Mouse (Mus musculus): ENCODE results near the gene Adam15. TPM values are rescaled to one million over a fixed set of nuclear protein-coding genes. Genes with fewer than 3 reads are reported as not detected.

Adam15 gene
- total RNA-seq, 2 experiments from 2014 or later, result 96.1 to 120 TPM

DNA sequence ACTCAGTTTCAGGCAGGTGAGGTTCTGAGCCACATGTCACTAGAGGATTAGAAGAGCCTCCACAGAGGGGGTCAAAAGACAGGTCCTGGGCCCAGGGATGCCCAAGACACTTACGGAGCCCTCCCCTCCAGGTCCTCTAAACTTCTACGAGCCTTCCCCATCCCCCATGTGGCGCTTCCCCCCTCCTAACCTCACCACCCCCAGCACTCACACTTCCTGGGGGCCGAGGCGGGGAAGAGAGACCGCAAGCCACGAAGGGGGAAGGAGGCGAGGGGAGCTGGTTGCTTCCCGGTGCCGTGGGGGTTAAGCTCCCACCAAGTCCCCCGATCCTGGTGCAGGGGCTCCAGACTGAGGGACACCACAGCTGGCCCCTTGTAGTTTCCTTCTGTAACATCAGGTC lies 35.7 kb upstream of the Adam15 start:
- DNase-seq (ENCODE audit: low spot score in 2 of 2), result no peak
- intact Hi-C loops (cut with DNase I), result no loop called here

DNA sequence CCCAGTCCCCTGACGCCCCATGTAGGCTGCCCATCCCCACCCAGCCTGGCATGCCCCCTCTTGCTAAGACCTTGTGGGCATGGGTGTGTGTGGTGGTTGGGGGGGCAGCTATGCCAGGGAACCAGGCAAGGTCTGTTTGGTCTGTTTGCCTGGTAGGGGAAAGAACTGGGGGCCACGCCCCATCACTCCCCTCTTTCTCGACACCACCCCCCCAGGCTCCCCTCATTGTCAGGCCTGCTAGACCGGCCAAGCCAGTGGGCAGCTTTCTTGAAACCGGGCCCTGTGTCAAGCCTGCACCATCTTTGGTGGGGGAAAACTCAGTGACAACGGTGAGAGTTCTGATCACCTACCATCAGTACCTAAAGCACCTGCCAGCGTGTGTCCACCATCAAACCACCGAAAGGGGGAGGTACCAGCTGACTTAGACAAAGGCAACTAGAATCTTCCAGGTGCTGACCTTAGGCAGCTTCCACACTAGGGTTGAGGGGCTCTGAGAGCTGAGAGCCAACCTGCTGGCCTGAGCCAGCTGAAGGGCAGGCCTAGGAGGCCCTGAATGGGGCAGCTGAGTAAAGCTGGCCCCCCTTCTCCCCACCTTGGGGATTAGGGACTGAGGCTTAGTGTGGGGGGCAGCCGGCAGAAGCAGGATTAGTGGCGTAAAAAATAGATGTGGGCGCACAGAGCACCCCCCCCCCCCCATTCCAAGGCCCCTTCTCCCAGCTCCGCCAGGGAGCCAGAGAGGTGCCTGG lies 34.7 kb upstream of the Adam15 start:
- no peak for DNase-seq (ENCODE audit: low spot score in 2 of 2)
- intact Hi-C loops (cut with DNase I), result no loop called here

DNA sequence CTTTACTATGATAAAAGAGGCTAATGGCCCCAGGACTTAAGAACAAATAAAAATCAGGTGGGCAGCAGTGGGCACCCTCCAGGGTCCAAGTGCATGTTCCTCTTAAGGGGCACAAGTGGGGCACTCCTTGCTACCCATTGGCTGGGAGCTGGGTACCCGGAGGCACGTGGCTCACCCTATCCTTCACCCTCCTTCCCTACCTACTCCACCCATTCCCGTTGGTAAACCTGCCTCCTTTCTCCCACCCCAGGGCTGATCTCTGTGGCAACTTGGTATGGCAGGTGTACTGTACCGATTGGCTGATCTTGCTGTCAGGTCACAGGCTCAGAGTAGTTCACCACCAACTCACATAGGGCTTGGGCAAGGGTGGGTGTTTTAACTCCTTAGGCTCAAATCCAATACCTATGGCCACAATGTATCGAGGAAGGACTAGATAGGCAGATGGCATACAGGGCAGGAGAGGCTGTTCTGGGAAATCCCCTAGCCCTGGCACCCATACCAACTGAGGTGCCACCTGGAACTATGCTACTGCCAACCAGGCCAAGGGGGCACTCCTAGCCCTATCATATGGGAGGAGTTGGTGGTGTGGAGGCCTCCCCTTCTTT lies 34.0 kb upstream of the Adam15 start:
- intact Hi-C loops (cut with DNase I), result no loop called here
- no peak for DNase-seq (ENCODE audit: low spot score in 2 of 2)

DNA sequence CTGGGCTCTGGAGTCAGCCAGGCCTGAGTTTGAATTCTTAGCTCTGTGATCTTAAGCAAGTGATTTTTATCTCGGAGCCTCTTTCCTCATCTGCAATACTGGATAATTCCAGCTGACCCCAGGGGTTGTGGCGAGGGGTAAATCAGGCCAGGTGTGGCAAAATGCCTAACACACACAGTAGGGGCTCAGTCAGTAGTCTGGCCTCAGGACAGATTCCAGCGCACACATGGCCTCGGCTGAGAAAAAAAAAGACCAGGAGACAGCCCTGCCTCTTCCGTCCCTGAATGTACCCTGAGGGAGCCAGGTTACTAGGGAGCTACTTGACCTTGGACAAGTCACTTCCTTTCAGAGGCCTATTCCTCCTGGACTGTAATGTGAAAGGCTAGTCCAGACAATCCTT lies 33.2 kb upstream of the Adam15 start:
- DNase-seq (ENCODE audit: low spot score in 2 of 2), result no peak
- intact Hi-C loops (cut with DNase I), result no loop called here

DNA sequence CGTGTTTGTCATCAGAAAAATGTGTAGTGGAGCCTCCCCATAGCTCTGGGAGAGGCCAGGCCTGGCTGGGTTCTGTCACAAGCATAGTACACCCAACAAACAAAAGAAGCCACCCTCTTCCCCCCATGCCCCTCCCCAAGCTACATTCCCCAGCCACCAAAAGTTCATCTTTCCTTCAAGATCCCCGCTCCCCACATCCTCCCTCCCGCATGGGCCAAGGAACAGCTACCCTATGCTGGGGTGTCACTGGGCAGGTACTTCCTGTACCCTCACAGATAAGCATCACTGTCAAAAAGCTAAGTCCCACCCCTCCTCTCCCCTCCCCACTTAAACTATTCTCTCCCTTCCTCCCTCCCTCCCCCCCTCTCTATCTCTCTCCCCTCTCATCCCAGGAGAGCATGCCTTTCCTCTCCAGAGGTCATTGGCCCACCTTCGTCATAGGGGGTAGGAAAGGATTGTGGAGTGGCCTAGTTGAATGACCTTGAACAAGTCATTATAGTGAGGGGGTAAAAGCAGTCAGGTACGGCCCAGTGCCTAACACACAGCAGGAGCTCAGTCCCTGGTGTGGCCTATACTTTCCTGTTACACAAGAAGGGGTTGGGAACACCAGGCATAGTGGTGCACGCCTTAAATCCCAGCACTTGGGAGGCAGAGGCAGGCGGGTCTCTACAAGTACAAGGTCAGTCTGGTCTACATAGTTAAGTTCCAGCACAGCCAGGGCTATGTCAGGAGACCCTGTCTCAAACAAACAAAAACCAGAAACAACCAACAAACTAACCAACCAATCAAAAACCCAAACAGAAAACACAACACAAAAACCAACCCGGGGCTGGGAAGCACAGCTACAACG lies 32.5 kb upstream of the Adam15 start:
- intact Hi-C loops (cut with DNase I), result no loop called here
- DNase-seq (ENCODE audit: low spot score in 2 of 2), result no peak

DNA sequence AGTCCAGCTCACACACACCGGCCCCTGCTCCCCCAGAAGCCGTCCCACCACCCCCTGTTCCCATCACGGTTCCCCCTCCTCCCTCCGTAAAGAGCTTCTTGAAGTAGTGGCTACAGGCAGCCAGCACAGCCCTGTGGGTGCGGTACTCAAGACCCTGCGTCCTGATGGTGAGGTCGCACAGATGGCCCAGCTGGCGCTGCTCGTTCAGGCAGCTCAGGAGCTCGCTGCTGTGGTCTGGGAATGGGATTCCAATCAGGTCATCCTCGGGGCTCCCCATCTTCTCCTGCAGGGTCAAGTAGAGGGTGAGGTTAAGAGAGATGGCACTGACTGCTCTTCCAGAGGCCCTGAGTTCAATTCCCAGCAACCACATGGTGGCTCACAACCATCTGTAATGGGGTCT lies 31.4 kb upstream of the Adam15 start:
- DNase-seq (ENCODE audit: low spot score in 2 of 2), result no peak
- intact Hi-C loops (cut with DNase I), result no loop called here

DNA sequence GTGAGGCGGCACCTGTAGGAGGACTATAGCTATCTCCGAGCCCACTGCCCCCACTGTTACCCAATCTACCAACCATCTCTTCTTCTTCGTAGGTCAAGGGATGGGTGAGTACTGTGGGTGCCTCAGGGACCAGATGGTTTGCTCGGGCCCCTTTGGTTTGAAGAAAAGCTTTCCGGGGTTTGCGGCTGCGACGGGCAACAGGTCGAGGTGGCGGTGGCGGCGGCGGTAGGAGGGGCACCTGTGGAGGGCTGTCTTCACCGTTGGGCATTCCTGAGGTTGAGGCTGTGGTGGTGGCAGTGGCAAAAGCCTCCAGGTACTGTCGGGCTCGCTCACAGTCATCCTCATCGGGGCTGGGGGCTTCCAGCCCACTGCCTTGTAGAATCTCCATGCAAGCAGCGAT lies 30.9 kb upstream of the Adam15 start:
- no peak for DNase-seq (ENCODE audit: low spot score in 2 of 2)
- intact Hi-C loops (cut with DNase I), result no loop called here

DNA sequence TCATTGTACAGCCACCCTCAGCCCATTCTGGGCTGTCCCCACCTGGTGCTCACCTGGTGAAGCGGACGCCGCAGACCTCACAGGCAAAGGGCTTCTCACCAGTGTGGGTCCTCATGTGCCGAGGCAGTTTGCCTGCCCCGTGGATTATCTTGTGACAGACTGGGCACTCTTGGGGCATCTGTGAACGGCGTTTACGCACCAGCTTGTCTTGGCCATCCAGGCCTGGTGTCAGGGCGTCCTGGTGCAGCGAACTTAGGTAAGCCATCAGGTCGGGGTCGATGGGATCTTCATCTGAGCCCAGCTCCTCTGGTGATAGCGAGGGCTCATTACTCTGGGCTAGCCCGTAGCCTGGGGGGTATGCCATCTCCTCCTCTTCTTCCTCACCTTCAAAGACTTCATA lies 30.5 kb upstream of the Adam15 start:
- DNase-seq (ENCODE audit: low spot score in 2 of 2), result no peak
- intact Hi-C loops (cut with DNase I), result no loop called here

DNA sequence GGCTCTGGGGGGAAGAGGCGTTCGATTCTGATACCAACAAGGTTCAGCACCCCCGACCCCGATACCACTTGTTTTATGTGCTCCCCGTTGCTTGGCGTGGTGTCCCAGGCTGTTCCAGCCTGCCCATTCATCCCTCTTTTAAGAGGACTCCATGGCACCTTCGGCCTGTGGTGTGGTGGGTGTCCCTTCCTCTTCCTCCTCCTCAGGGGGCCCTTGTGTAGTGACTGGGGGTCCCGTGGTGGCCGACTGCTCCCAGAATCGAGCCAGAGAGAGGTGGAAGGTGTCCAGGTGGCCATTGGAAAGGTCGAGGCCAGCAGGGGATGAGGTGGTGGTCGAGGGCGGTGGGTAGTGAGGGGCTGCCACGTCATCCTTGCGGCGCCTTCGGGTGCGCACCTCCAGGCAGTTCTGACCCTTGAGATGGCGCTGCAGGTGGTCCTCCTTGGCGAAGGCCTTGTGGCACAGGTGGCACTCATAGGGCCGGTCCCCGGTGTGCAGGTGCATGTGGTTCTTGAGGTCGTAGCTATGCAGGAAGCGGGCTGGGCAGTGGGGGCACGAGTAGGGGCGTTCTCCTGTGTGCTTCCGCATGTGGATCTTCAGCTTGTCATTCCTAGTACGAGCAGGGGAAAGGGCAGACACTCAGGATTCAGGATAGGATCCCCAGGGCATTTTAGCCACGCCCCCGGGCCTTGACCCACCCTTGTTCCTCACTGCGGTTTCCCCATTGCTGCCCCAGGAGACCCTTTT lies 29.8 kb upstream of the Adam15 start:
- no peak for DNase-seq (ENCODE audit: low spot score in 2 of 2)
- intact Hi-C loops (cut with DNase I), result loop anchor here (10.0 kb wide), 1 partner anchor 105 kb away; no protein-coding TSS in a partner anchor

DNA sequence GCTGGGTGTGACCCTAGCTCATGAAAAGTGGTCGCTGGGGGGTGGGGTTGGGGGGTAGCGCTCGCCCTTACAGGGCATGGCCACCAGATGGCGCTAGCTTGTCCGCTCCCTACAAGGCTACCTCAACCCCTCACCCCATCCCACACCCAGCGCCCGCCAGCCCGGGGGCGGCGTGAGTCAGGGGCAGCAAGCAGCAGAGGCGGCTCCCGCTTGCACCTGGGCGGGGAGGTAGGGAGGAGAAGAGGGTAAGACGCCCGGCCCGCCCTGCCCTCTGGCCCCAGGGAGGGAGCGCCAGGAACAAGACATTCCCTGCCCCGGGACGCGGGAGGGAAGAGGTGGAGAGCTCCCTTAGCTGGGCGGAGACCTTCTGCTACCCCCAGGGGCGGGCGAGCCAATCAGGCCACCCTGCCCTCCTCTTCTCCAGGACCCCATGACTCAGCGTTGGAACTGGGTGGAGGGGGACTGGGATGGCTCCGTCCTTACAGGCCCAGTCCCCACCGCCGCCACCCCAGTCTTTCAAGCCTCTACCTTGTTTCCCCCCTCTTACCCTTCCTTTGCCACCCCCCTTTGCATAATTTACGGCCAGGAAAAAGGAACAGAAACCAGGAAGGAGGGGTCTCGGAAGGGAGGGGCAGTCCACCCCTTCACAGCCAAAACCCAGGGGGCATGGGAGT lies 28.7 kb upstream of the Adam15 start:
- intact Hi-C loops (cut with DNase I), result loop anchor here (10.0 kb wide), 1 partner anchor 106 kb away; no protein-coding TSS in a partner anchor
- DNase-seq (ENCODE audit: low spot score in 2 of 2), result peak; percentile 76 to 79

DNA sequence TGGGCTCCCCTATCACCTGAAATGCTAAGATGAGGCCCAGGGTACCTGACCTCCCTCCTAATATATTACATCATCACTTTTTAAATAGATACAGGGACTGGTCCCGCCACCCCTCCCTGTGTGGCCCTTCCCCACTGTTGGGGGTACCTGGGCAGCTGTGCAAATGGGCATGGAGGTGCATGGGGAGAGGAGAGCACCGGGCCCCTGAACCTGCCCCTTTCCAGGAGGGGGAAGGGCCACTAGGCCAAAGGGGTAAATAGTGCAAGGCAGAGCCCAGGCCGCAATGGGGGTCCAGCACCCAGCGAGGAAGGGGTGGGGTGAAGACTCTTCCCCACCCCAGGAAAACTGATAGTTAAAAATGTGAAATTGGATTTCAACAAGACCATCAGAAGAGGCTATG lies 28.0 kb upstream of the Adam15 start:
- intact Hi-C loops (cut with DNase I), result loop anchor here (10.0 kb wide), 1 partner anchor 107 kb away; no protein-coding TSS in a partner anchor
- DNase-seq (ENCODE audit: low spot score in 2 of 2), result no peak

DNA sequence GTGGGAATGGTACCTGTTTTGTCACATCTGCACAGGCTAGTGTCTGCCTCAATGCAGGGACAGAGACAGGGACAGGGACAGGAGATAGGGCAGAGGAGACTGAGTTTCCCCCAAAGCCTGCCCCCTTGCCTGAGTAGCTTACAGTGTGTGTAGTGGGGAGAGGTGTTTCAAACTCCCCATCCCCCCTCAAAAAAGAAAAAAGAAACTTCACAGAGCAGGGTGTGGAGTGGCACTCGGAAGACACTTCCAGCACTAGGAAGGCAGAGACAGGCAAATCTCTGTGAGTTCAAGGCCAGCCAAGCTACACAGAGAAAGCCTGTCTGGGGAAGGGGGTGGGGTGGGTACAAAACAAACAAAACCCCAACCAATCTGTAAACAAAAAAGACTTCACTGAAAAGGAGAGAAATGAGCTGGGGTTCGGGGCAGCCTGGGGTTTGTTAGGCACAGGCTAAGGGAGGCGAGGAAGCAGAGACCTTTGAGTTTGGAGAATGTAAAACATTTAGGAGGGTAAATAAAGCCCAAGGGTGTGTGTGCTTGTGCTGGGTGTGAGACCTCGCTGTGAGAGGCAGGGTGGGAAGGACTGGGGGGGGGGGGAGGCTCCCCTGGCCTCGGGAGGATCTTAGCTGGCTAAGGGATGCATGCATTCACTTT lies 23.9 kb upstream of the Adam15 start:
- intact Hi-C loops (cut with DNase I), result loop anchor here (10.0 kb wide), 1 partner anchor 111 kb away; no protein-coding TSS in a partner anchor
- DNase-seq (ENCODE audit: low spot score in 2 of 2), result no peak

DNA sequence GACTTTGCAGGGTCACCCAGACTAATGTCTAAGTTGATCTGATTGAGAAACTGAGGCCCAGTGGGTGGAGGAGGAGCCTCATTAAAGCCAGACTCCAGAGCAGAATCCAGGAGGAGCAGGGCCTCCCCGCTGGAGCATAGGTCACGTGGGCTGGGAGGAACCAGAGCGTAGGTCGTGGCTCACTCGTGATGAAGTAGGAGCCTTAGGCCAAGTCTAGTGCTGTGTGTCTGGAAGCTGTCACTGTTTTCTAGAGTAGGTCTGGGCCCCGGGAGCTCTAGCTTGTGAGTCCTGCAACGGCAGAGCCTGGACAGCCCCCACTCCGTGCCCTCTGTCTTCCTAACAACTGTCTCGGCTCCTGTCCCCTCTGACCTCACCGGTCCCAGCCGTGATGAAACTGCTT lies 17.5 kb upstream of the Adam15 start:
- intact Hi-C loops (cut with DNase I), result no loop called here
- DNase-seq (ENCODE audit: low spot score in 2 of 2), result no peak

DNA sequence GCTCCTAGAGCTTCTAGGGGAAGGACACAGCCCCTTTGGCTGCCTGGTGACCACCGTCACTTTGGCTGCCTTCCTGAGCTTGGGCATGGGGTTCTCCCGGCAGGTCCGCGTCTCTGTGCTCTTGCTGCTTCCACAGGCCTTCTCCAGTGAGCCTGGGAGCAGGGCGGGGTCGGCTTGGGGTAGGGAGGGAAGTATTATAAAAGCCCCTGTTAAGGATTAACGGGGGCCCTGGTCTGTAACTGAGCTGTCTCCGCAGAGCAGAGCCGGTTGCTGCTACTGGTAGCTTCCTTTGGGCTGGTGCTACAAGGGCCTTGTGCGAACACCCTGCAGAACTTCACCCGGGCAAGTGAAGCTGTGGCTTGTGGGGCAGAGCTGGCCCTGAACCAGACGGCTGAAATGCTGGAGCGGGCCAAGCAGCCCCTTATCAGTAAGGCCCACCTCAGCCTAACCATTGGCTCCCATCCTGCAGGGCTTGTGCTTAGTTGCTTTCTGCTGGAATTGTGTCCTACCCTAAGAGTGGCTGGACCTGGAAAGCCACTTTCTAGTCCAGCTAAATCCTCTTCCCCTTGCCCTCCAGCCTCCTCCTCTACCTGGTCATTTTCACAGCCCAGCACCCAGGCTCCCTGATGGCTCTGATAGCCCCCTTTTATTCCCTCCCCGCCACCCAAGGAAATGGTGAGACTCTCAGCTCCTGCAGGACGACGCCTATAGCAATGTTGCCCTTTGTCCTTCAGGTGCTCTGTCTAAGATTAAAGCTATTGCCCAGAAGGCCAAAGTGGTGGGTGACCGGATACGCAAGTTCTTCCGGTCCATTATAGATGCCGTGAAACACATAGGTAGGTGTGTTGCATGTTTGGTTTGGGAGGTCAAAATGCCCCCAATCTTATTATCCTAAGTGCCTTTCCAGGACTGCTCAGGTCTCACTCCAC lies 16.0 kb upstream of the Adam15 start:
- DNase-seq (ENCODE audit: low spot score in 2 of 2), result no peak
- intact Hi-C loops (cut with DNase I), result no loop called here

DNA sequence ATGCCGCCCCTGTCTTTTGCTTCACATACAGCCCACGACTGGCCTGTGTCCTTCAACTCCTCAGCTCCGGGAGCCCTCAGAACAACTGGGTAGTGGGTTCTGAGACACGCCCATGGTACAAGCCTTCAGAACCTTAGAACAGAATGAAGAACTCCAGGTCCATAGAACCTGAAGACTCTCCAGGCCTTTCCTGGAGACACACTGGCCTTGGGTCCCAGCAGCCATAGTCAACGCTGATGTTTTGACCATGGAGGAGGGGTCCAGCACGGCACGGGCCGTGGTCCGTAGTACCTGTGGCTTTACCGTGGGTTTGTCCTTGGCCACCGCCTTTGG lies 15.3 kb upstream of the Adam15 start, which contains the start of gene Dcst1:
Gene Dcst1 (minus strand): TSS at position 101 of the 333 bp plus-strand sequence.
- intact Hi-C loops (cut with DNase I), result no loop called here
- DNase-seq (ENCODE audit: low spot score in 2 of 2), result no peak

DNA sequence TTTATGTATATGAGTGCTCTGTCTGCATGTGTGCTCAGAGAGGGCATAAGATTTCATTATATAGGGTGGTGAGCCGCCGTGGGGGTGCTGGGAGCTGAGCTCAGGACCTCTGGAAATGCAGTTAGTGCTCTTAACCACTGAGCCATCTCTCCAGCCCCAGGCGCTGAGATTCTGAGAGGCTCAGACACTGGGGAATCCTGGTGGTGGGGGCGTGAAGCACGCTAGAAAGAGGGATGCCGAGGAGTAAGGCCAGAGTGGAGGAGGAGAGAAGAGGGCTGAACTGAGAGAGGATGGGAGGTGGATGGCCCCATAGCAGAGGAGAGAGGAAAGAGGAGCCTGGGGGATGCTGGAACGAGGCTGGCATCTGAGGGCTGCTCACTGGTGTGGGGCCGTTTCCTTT lies 14.8 kb upstream of the Adam15 start:
- no peak for DNase-seq (ENCODE audit: low spot score in 2 of 2)
- intact Hi-C loops (cut with DNase I), result no loop called here

DNA sequence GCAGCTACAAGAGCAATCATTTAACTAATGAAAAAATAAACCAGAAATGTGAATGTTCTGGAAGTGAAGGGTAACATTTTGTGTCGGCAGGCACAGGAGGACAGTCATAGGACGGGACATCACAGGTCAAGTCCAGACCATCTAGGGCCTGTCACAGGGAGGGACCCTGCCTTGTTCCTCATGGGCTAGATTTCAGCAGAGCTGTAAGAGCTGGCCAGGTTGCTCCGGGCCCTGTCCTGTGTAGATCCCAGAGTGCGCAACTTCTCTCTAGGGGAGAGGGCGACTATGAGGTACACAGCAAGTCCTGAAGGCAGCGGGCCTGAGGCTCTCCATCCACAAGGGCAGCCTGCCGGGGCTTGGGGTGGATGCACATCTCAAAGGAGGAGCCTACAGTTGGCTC lies 11.9 kb upstream of the Adam15 start, which contains the start of gene Dcst2:
Gene Dcst2 (plus strand): TSS at position 301 of the 400 bp plus-strand sequence.
- intact Hi-C loops (cut with DNase I), result no loop called here

DNA sequence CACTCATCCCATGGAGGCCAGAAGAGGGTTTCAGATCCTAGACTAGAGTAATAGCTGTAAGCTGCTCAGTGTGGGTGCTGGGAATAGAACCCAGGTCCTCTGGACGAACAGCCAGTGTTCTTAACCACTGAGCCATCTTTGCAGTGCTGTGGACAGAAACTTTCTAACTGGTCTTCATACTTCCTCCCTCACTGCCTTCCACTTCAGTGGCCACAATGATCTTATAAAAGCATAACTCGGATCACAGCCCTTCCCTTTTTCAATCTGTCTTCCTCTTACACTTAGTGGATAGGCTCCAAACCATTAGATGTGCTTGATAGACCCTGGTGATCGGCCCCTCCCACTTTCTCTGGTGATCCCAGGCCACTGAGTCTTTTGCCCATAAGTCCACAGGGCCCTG lies 10.4 kb upstream of the Adam15 start:
- DNase-seq (ENCODE audit: low spot score in 2 of 2), result no peak
- intact Hi-C loops (cut with DNase I), result no loop called here

More for the DNA sequence above, 11.9 kb upstream of the Adam15 start, which contains the start of gene Dcst2:
- DNase-seq (ENCODE audit: low spot score in 2 of 2), result no peak
